Mouse (Mus musculus) adrenal gland, adult 18-20 months (tissue): ENCODE data around the gene Epop. TPM values are rescaled to one million over a fixed set of nuclear protein-coding genes. Genes with fewer than 3 reads are reported as not detected.

Source experiments
- DNase-seq, 2 experiments: peaks; one replicate each; pipeline ENCODE4 v3.0.0; 2021 to 2022; ENCODE audit warnings: low spot score in 2 of 2
- microRNA-seq, 2 experiments: library from miRNA; unstranded; fragments of <30 nt; microRNA quantifications; one replicate each; pipeline ENCODE4 v1.2.0; 2021; ENCODE audit warnings: borderline number of aligned reads in 2 of 2
- total RNA-seq, 2 experiments: library from RNA; stranded (reverse); gene quantifications; 1 replicate in 1 of 2; 2 replicates in 1 of 2; pipeline ENCODE4 v1.2.3; 2021

Epop gene
- total RNA-seq, 2 experiments from 2014 or later, result 5.5 to 8.2 TPM

DNA sequence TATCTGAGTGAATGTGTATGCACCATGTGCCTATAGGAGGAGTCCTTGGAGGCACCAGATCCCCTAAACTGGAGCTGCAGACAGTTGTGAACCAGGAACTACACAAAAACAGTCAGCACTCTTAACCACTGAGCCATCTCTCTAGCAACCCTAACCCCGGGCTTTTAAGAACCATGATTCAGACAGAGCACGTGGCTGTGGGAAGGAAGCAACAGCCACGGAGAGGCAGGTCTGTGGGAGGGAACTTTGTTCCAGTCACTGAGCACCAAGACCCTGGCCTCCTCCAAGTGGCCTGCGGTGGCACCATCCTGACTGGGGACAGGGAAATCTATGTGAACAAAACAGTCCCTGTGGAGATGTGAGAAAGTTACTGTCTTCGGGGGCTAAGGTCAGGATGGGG, 37.6 kb downstream of the Epop start:
- DNase-seq, result no peak

DNA sequence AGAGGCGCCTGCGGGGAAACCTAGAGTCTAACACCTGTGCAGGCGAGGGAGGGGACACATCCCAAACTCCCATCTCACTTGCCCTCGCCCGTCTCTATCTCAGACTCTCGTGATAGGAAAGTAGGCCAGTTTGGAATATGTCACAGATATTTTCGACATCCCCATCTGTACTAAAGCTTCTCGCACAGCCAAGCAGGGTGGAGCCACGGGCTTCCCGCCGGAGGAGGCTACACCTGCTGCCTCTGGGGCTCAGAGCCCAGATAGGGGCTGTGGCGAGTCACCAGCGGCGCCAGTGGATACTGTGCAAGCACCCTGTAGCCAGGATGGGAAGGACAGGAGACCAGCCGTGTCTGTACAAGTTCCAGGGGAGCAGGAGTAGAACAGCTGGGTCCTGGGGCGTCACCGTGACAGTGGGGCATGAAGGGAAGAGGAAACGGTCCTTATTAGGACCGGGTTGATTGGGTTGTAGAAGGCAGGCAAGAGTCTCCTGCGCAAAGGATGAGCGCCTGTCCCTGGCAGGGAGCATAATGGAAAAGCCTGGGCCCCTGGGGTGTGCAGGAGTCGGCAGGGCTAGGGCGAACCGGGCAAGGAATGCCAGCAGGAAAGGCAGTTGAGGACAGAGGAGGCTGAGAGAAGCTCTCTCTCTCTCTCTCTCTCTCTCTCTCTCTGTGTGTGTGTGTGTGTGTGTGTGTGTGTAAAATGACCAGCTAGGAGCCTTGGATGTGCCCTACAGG, 39.1 kb downstream of the Epop start:
- no peak for DNase-seq

DNA sequence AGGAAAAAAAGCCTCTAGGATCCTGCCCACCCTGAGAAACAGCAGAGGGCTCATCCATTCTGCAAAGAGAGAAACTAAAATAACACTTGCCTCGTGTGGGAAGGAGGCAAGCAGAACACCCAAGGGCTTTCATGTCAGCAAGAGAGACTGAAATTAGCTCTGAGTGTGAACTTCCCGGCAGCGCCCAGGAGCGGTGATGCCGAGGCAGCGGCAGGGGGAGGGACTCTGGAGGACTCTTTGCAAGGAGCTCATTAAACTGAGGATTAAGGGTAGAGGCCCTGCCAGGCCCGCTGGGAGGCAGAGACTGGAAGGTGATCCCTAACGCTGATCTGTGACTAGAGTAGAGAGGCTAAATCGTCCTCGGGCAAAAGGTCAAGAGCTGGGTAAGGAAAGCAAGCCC, 40.3 kb downstream of the Epop start:
- DNase-seq, result no peak

DNA sequence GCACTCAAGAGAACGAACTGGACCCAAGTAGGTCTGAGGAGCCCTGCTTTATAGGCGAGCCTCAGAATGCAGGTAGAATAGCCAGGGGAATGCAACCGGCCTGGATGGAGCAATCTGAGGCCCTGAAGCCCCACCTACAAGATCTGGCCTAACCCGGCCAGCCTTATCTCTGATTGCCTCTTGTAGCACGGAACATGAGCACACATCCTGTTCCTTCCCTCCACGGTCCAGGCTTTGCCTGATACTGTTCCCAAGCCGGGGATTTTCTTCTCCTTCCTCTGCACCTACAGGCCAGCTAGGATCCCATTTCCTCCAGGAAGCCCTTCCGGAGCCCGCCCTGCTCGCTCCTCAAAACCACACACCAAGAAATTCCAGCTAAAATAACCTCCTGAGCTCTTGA, 43.6 kb downstream of the Epop start:
- DNase-seq, result no peak

DNA sequence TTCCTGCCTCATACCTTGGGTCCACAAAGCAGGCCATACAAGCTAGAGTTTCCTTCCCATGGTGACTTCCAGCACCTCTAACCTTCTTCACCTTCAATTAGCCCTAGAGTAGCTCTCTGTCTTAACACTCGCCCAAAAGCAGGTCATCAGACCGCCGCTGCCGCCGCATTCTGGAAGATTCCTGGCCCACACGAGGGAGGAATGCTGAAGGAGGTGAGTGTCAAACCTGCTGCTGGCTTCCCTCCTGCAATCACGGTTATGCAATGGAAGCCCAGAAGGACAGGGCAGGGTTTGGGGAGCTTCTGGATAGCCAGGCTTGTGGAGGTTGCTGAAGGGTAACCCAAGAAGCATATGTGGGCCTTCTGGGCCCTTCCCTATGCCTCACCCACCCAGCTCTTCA, 45.0 kb downstream of the Epop start:
- DNase-seq, result no peak

DNA sequence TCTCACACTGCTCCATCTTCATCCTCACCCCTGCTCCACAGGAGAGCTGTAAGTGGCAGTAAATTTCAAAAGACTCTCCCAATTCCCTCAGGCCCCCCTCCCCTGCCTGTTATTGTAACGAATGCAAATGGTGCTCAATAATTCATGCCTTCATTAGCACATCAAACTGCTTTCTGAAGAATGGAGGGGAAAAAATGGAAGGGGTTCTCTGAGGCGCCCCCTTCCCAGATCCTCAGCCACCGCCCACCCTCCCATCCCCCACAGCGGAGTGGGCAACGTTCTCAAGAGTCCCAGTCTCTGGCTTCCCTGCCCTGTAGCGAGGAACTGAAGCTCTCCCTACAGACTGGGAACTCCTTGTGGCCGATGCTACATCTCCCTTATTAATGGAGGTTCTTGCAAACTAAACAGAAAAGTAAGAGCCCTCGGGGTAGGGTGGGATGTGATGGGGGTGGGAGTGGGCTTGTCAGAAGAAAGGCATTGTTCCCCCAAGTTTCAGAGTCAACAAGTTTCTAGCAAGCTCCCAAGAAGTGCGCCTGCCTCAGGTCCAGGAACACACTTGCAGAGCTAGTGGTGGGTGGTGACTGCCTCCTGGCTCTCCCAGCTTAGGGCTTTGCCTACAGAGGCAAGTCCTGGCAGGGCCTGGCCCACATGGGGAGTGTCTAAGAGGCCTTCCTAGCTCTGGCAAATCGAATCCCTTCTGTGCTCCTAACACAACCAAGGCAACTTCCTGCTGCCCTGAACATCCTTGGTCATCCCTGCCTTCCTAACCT, 50.2 kb downstream of the Epop start:
- DNase-seq, result no peak

DNA sequence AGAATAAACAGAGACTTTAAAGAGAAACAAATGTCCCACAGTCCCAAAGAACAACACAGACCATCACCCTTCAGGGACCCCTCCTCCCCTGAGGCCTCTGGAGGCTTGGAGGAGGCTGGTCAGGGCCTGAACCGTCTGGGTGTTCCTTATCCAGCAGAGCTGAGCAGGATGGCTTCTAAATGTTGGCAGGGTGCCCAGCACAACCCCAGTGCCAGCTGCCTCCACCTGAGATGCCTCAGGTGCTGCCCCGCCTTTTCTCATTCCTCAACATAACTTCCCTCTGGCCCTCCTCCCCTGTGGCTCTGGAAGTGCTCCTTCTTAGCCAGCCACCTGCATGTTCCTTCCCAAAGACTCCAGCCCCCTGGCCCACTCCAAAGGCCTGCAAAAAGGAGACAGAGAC, 51.2 kb downstream of the Epop start:
- DNase-seq, result no peak

Small RNAs within 50 kb of the gene (microRNA-seq; reads per million reads assigned to microRNA genes)
- gene Gm24158 (0.47 to 1.2 reads per million in 2 experiments), gene Mir6927 (0 to 1.8 reads per million in 2 experiments)

Other genes with a start within 250 kb of the Epop start
- 10 to 100 TPM; 22.1 to 25.4 TPM for gene Arhgap23, start 214.2 kb downstream of the Epop start, total RNA-seq
- under 1 TPM; 0.19 to 0.20 TPM for gene 4933428G20Rik, start 129.4 kb downstream of the Epop start, total RNA-seq
- 10 to 100 TPM; 11.4 to 12.3 TPM for gene Srcin1, start 53.5 kb downstream of the Epop start, total RNA-seq
- gene Mllt6, start 33.7 kb upstream of the Epop start, total RNA-seq, result 10 to 100 TPM; 42.4 to 44.0 TPM
- gene Cisd3, start 56.1 kb upstream of the Epop start, total RNA-seq, result 100 to 1,000 TPM; 165 to 273 TPM
- gene Pcgf2, start 70.8 kb upstream of the Epop start, total RNA-seq, result 10 to 100 TPM; 18.6 to 19.5 TPM
- gene Psmb3, start 73.7 kb upstream of the Epop start, total RNA-seq, result 100 to 1,000 TPM; 221 to 238 TPM
- 10 to 100 TPM; 22.4 to 26.5 TPM for gene Pip4k2b, start 115.0 kb upstream of the Epop start, total RNA-seq
- 10 to 100 TPM; 18.2 to 21.1 TPM for gene Cwc25, start 136.9 kb upstream of the Epop start, total RNA-seq
- gene 1700001P01Rik, start 146.2 kb upstream of the Epop start, total RNA-seq, result not detected
- 100 to 1,000 TPM; 830 to 834 TPM for gene Rpl23, start 152.7 kb upstream of the Epop start, total RNA-seq
- gene Lasp1, start 169.3 kb upstream of the Epop start, total RNA-seq, result 100 to 1,000 TPM in 1 of 2 experiments, 10 to 100 TPM in 1; 94.0 to 145 TPM
- 1 to 10 TPM; 3.7 to 4.0 TPM for gene B230217C12Rik, start 211.1 kb upstream of the Epop start, total RNA-seq